Mouse (Mus musculus) heart, postnatal 0 days (tissue): ENCODE results near the gene Slain2. TPM values are rescaled to one million over a fixed set of nuclear protein-coding genes. Genes with fewer than 3 reads are reported as not detected.

Source experiments
- ATAC-seq: fragments of 200-750 bp; cut with Nextera tagmentation; 2 replicates; pipeline ENCODE4 v1.8.0; 2017; ENCODE audit warnings: low read depth, moderate number of reproducible peaks, moderate library complexity; ENCODE audit not compliant: insufficient read depth
- DNase-seq: peaks from one replicate; pipeline ENCODE4 v3.0.0-alpha.2; 2016; ENCODE audit warnings: low spot score
- H3K27ac ChIP-seq: fragments of 300-500 bp; sonication (generic); 2 replicates; pipeline ENCODE4 v1.5.1; 2014; ENCODE audit warnings: low read depth, mild to moderate bottlenecking
- H3K27me3 ChIP-seq: fragments of 300-500 bp; sonication (generic); 2 replicates; pipeline ENCODE4 v1.6.1; 2014; ENCODE audit warnings: low read length, mixed read lengths; ENCODE audit not compliant: control insufficient read depth, insufficient read depth
- H3K36me3 ChIP-seq: fragments of 300-500 bp; sonication (generic); replicated peaks from 2 replicates; pipeline ENCODE4 v1.6.1; 2014; ENCODE audit warnings: low read length, mixed read lengths; ENCODE audit not compliant: control insufficient read depth, insufficient read depth
- H3K4me1 ChIP-seq: fragments of 300-500 bp; sonication (generic); 2 replicates; pipeline ENCODE4 v1.6.1; 2014; ENCODE audit warnings: antibody characterized with exemption; ENCODE audit not compliant: control insufficient read depth, insufficient read depth
- H3K4me2 ChIP-seq: fragments of 300-500 bp; sonication (generic); 2 replicates; pipeline ENCODE4 v1.6.1; 2014; ENCODE audit warnings: low read depth, mild to moderate bottlenecking, low read length, moderate library complexity
- H3K4me3 ChIP-seq: fragments of 300-500 bp; sonication (generic); 2 replicates; pipeline ENCODE4 v1.5.1; 2014; ENCODE audit warnings: low read depth, low read length
- H3K9ac ChIP-seq: fragments of 300-500 bp; sonication (generic); replicated peaks from 2 replicates; pipeline ENCODE4 v1.6.1; 2014; ENCODE audit warnings: low read depth, low read length, mixed read lengths
- H3K9me3 ChIP-seq: fragments of 300-500 bp; sonication (generic); replicated peaks from 2 replicates; pipeline ENCODE4 v1.6.1; 2016; ENCODE audit warnings: low read length; ENCODE audit not compliant: control insufficient read depth
- CTCF ChIP-seq: IDR thresholded peaks from 2 replicates; pipeline ENCODE4 v1.5.1; 2016; ENCODE audit warnings: antibody characterized with exemption, control low read depth, low read depth
- EP300 ChIP-seq: IDR thresholded peaks from 2 replicates; pipeline ENCODE4 v1.6.1; 2016; ENCODE audit warnings: antibody characterized with exemption, low read depth
- WGBS: fragments of 180-500 bp; shearing (Covaris S2); extraction: QIAGEN DNeasy Blood & Tissue Kit; methylation state at CpG from one replicate; pipeline ENCODE4 v1.1.7; 2014; 5-methylcytosine and 5-hydroxymethylcytosine counted together
- polyA plus RNA-seq: library from polyadenylated mRNA; unstranded; fragments of >200 nt; fragmentation: Nextera tagmentation; extraction: Ambion mirVana; gene quantifications from 2 replicates; pipeline ENCODE4 v1.2.1, GENCODE M21; 2015
- total RNA-seq: library from RNA; depleted of rRNA; stranded (reverse); fragments of >200 nt; gene quantifications from 2 replicates; pipeline ENCODE4 v1.2.3, GENCODE M21; 2014; ENCODE audit warnings: low replicate concordance

Gene Slain2
- total and polyA plus RNA-seq, 2 experiments from 2014 or later = 19.8 to 80.9 TPM

DNA sequence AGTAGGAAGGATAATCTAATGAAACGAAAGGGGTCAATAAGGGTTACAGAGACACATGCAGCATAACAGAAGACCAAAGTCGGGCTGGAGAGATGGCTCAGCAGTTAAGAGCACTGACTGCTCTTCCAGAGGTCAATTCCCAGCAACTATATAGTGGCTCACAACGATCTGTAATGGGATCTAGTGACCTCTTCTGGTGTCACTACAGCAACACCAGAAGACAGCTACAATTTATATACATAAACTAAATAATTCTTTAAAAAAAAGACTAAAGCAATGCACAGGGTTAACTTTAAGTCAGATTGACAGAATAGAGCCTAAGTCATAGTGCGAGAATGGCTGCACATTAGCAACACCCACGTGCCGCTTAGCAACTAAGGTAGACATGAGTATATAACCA lies 46.0 kb downstream of the Slain2 start:
- WGBS = 78% methylated on average over 6 of the region's 6 CpGs
- Histone ChIP-seq H3K36me3 (peaks cover 30% of the 10 kb centered on the region), H3K27me3 (no peaks in the 10 kb centered on the region), H3K4me2 (no peak overlapping the region), H3K9me3 (no peaks in the 10 kb centered on the region), H3K27ac (no peak overlapping the region), H3K4me1 (no peaks in the 10 kb centered on the region), H3K4me3 (no peak overlapping the region), H3K9ac (no peak overlapping the region)
- DNase-seq (no peak), ATAC-seq (no peak)
- TF ChIP-seq CTCF (no peak), EP300 (no peak)

DNA sequence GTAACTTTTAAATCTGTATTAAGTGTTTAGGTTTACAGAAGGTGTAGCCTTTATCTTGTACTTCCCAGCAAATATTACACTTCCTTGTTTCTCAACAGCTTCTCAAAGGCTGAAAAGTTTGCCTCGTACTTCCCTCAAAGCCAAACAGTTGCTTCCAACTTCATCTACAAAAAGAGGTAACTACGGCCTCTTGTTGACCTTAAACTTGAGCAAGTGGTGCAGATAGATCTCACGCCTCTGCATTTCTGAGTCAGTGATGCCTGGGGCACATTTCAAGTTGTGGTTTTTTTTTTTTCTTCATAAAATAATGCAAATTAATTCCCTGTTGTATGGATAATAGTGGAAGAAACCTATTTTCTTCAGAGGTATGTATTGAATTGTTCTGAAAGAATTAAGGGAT lies 51.6 kb downstream of the Slain2 start:
- H3K9me3 ChIP-seq = no peaks in the 10 kb centered on the region
- H3K36me3 ChIP-seq = peaks cover 51% of the 10 kb centered on the region
- no peaks in the 10 kb centered on the region for H3K4me1 ChIP-seq
- H3K4me3 ChIP-seq = no peak overlapping the region
- no peak overlapping the region for H3K27ac ChIP-seq
- TF ChIP-seq CTCF = no peak
- TF ChIP-seq EP300 = no peak
- DNase-seq (no peak), ATAC-seq (no peak)
- no peak overlapping the region for H3K9ac ChIP-seq
- WGBS = 81% methylated on average over 3 of the region's 3 CpGs
- no peak overlapping the region for H3K4me2 ChIP-seq
- H3K27me3 ChIP-seq = no peaks in the 10 kb centered on the region

- no peak for ATAC-seq
- peaks cover 77% of the 10 kb centered on the region for H3K36me3 ChIP-seq
- 52% methylated on average over 4 of the region's 4 CpGs for WGBS
Measured at GRCm38 (mm10) chr5:72972435-72972834, 58.3 kb downstream of the Slain2 start.

GRCm38 (mm10) chr5:72972934-72973333 lies 58.8 kb downstream of the Slain2 start:
- H3K9me3 ChIP-seq = no peaks in the 10 kb centered on the region
- H3K36me3 ChIP-seq = peaks cover 76% of the 10 kb centered on the region
- H3K4me1 ChIP-seq = no peaks in the 10 kb centered on the region
- no peaks in the 10 kb centered on the region for H3K27me3 ChIP-seq
- H3K4me2 ChIP-seq = no peak overlapping the region
- no peak overlapping the region for H3K9ac ChIP-seq
- TF ChIP-seq EP300 (no peak), CTCF (0 out of 2 replicates have a peak, but pooled peaks have one; percentile 23)
- no peak overlapping the region for H3K4me3 ChIP-seq
- ATAC-seq (no peak; the same call in 1 of the 2 replicates), DNase-seq (no peak)
- WGBS = 60% methylated on average over 5 of the region's 5 CpGs
- no peak overlapping the region for H3K27ac ChIP-seq

More at GRCm38 (mm10) chr5:72972435-72972834, 58.3 kb downstream of the Slain2 start:
- H3K9me3 ChIP-seq = no peaks in the 10 kb centered on the region
- H3K4me1 ChIP-seq = no peaks in the 10 kb centered on the region
- H3K9ac ChIP-seq = no peak overlapping the region
- no peak for DNase-seq
- H3K27me3 ChIP-seq = no peaks in the 10 kb centered on the region
- H3K27ac ChIP-seq = no peak overlapping the region
- no peak for TF ChIP-seq CTCF
- TF ChIP-seq EP300 = no peak
- no peak overlapping the region for H3K4me3 ChIP-seq
- H3K4me2 ChIP-seq = no peak overlapping the region

- H3K36me3 ChIP-seq = peaks cover 66% of the 10 kb centered on the region
- WGBS = 97% methylated on average over 7 of the region's 7 CpGs
Measured at GRCm38 (mm10) chr5:72974602-72975001, 60.5 kb downstream of the Slain2 start, which contains the start of gene Gm10135. Gene Gm10135 (minus strand): TSS chr5:72974702.

GRCm38 (mm10) chr5:72975996-72976395 lies 61.9 kb downstream of the Slain2 start:
- WGBS = 90% methylated on average over 6 of the region's 6 CpGs
- H3K36me3 ChIP-seq = peaks cover 73% of the 10 kb centered on the region
- no peak for TF ChIP-seq EP300
- no peak for TF ChIP-seq CTCF

More at GRCm38 (mm10) chr5:72974602-72975001, 60.5 kb downstream of the Slain2 start, which contains the start of gene Gm10135:
- H3K4me2 ChIP-seq = no peak within 1 kb of the TSS
- no peak within 1 kb of the TSS for H3K9ac ChIP-seq
- DNase-seq (no peak), ATAC-seq (no peak)
- H3K27me3 ChIP-seq = no peaks in the 10 kb centered on the region
- H3K27ac ChIP-seq = no peak within 1 kb of the TSS
- no peaks in the 10 kb centered on the region for H3K4me1 ChIP-seq
- H3K4me3 ChIP-seq = no peak within 1 kb of the TSS
- TF ChIP-seq CTCF = no peak
- TF ChIP-seq EP300 = no peak
- no peaks in the 10 kb centered on the region for H3K9me3 ChIP-seq

More at GRCm38 (mm10) chr5:72975996-72976395, 61.9 kb downstream of the Slain2 start:
- Histone ChIP-seq H3K27ac (no peak overlapping the region), H3K27me3 (no peaks in the 10 kb centered on the region), H3K4me3 (no peak overlapping the region), H3K4me1 (no peaks in the 10 kb centered on the region), H3K9me3 (no peaks in the 10 kb centered on the region), H3K9ac (no peak overlapping the region), H3K4me2 (no peak overlapping the region)
- no peak for DNase-seq
- no peak for ATAC-seq
